Mouse (Mus musculus): ENCODE data around the gene Aurkb. TPM values are rescaled to one million over a fixed set of nuclear protein-coding genes. Genes with fewer than 3 reads are reported as not detected.
A peak's percentile ranks its signal among the peaks of the same experiment; 100 is the strongest.

Aurkb gene
- total and polyA plus RNA-seq, 3 experiments, result 120 to 170 (median 159) TPM

DNA sequence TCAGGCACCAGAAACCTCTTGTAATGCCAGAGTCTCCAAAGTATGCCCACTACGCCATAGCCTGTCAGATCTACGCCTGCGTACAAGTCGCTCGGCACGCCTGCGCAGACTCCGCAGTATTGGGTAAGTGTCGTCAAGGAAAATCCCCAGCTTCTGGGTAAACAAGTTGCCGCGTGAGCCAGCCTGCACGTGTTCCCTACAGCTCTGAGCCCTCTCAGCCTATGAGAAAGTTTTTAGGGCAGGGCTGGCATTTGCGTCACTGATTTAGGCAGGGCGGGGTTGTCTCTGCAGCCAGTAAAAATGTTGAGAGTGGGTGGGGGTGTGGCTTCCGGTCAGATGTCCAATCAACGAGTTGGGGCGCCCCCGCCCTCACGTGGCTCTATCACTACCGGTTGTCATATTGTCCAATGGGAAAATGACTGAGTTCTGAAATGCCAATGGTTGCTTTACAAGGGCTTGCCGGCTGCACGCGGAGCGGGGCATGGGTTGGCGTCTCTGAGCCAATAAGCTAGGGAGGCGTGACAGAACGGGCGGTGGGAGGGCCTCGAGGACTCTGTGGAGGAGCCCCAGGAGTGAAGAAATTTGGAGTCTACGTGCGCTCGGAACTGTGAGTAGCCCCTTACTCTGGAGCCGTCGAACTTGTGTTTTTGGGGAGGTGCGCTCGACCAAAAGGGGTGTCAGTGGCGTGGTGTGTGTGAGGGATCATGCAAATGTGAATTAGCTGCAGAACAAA lies 49.4 kb downstream of the Aurkb start, which contains the start of gene Per1:
Gene Per1 (plus strand): TSS at position 521 of the 733 bp plus-strand sequence.
- peaks cover 6 to 10% of the 10 kb centered on the region in 2 experiments for H3K36me3 ChIP-seq (ENCODE audit: control insufficient read depth in 1 of 2, insufficient read depth in 2 of 2, low read length in 2 of 2)
- H3K4me1 ChIP-seq (ENCODE audit: control insufficient read depth in 1 of 2, insufficient read depth in 2 of 2, low read length in 2 of 2), result peaks cover 15 to 18% of the 10 kb centered on the region in 2 experiments
- peak within 1 kb of the TSS; percentile 72 for H3K9ac ChIP-seq (ENCODE audit: control insufficient read depth, low read depth, low read length, poor library complexity, severe bottlenecking)
- peaks cover 12% of the 10 kb centered on the region for H3K79me2 ChIP-seq (ENCODE audit: control insufficient read depth, insufficient read depth, low read length, poor library complexity)
- peak within 1 kb of the TSS; percentile 88 for H3K27ac ChIP-seq (ENCODE audit: control insufficient read depth, low read depth, low read length)
- no peaks in the 10 kb centered on the region for H3K27me3 ChIP-seq (ENCODE audit: control insufficient read depth in 1 of 2, insufficient read depth in 2 of 2, low read length in 2 of 2)
- no peaks in the 10 kb centered on the region for H3K9me3 ChIP-seq (replicated peaks; ENCODE audit: insufficient read depth, low read length)
- peak; percentile 100 for DNase-seq (ENCODE audit: low read depth, low spot score)
- H3K4me3 ChIP-seq (ENCODE audit: control insufficient read depth in 1 of 2, insufficient read depth in 1 of 2, low read depth in 2 of 2, low read length in 2 of 2), result peak within 1 kb of the TSS; percentile 54 to 61
- peak; percentile 100 for TF ChIP-seq MAX (IDR thresholded peaks at IDR 0.05; ENCODE audit: low read length)
- TF ChIP-seq TBP (IDR thresholded peaks at IDR 0.05; ENCODE audit: low read depth, low read length), result no peak
- no peak for TF ChIP-seq EP300 (IDR thresholded peaks at IDR 0.05; ENCODE audit: low read depth in 1 of 2, low read length in 2 of 2)
- TF ChIP-seq SIN3A (IDR thresholded peaks at IDR 0.05; ENCODE audit: low read length), result peak; percentile 100
- no peak for TF ChIP-seq GABPA (IDR thresholded peaks at IDR 0.05; ENCODE audit: low read depth, low read length)
- no peak for TF ChIP-seq CTCF (IDR thresholded peaks at IDR 0.05 in 2 of 3, conservative IDR thresholded peaks at IDR 0.05 in 1 of 3; ENCODE audit: control insufficient read depth in 1 of 3, insufficient read depth in 1 of 3, low read depth in 2 of 3, low read length in 3 of 3, poor library complexity in 1 of 3, severe bottlenecking in 1 of 3)
- no peak for TF ChIP-seq MEF2A (IDR thresholded peaks at IDR 0.05; ENCODE audit: extremely low read depth, insufficient replicate concordance, low read depth, low read length, poor library complexity, severe bottlenecking)
- TF ChIP-seq GATA1 (IDR thresholded peaks at IDR 0.05; ENCODE audit: low read depth, low read length), result peak; percentile 46; the same call in 1 of the 2 replicates
- no peak for TF ChIP-seq MYB (IDR thresholded peaks at IDR 0.05; ENCODE audit: low read depth, low read length)
- peak; percentile 96 for TF ChIP-seq NRF1 (IDR thresholded peaks at IDR 0.05; ENCODE audit: insufficient read depth, low read depth, low read length, poor library complexity, severe bottlenecking)
- TF ChIP-seq ZMIZ1 (IDR thresholded peaks at IDR 0.05; ENCODE audit: low read depth, low read length), result no peak; the same call in 1 of the 2 replicates
- peak; percentile 98 for TF ChIP-seq BHLHE40 (IDR thresholded peaks at IDR 0.05; ENCODE audit: borderline replicate concordance, low read depth, low read length)
- TF ChIP-seq E2F4 (IDR thresholded peaks at IDR 0.05; ENCODE audit: borderline replicate concordance, low read depth, low read length), result no peak
- peak; percentile 92 for TF ChIP-seq ELF1 (IDR thresholded peaks at IDR 0.05; ENCODE audit: low read depth, low read length)
- TF ChIP-seq RAD21 (IDR thresholded peaks at IDR 0.05; ENCODE audit: low read depth, low read length), result no peak
- peak in 1 of 2 experiments; percentile 72; a peak in 2 of 4 replicates for TF ChIP-seq USF2 (IDR thresholded peaks at IDR 0.05; ENCODE audit: borderline replicate concordance in 1 of 2, insufficient read depth in 1 of 2, low read depth in 1 of 2, low read length in 2 of 2)
- peak; percentile 28; the same call in 1 of the 2 replicates for TF ChIP-seq TCF12 (IDR thresholded peaks at IDR 0.05; ENCODE audit: low read depth, low read length)
- peak; percentile 99 for TF ChIP-seq MYC (IDR thresholded peaks at IDR 0.05; ENCODE audit: low read depth, low read length)
- peak; percentile 100 for TF ChIP-seq MXI1 (IDR thresholded peaks at IDR 0.05; ENCODE audit: low read depth, low read length)
- TF ChIP-seq MAZ (IDR thresholded peaks at IDR 0.05; ENCODE audit: low read depth, low read length), result peak; percentile 89; the same call in 1 of the 2 replicates
- no peak for TF ChIP-seq ZC3H11A (IDR thresholded peaks at IDR 0.05; ENCODE audit: low read depth, low read length)
- peak; percentile 90 for TF ChIP-seq CHD2 (IDR thresholded peaks at IDR 0.05; ENCODE audit: low read length)
- TF ChIP-seq TAL1 (IDR thresholded peaks at IDR 0.05; ENCODE audit: low read length), result no peak
- TF ChIP-seq POLR2AphosphoS2 (IDR thresholded peaks at IDR 0.05; ENCODE audit: low read length), result peak; percentile 50; the same call in 1 of the 2 replicates
- peak; percentile 92 for TF ChIP-seq HCFC1 (IDR thresholded peaks at IDR 0.05; ENCODE audit: low read depth, low read length)
- no peak for TF ChIP-seq CHD1 (IDR thresholded peaks at IDR 0.05; ENCODE audit: low read depth, low read length)
- TF ChIP-seq JUND (IDR thresholded peaks at IDR 0.05; ENCODE audit: low read depth, low read length), result 0 out of 2 replicates have a peak, but pooled peaks have one; percentile 32
- TF ChIP-seq MAFK (IDR thresholded peaks at IDR 0.05; ENCODE audit: borderline replicate concordance, low read depth, low read length), result no peak
- TF ChIP-seq RCOR1 (IDR thresholded peaks at IDR 0.05; ENCODE audit: low read depth, low read length), result no peak
- peak; percentile 96 for TF ChIP-seq USF1 (IDR thresholded peaks at IDR 0.05; ENCODE audit: low read depth, low read length)
- TF ChIP-seq POLR2AphosphoS5 (IDR thresholded peaks at IDR 0.05; ENCODE audit: borderline replicate concordance, low read depth, low read length), result no peak
- TF ChIP-seq ETS1 (IDR thresholded peaks at IDR 0.05; ENCODE audit: low read depth, low read length), result peak; percentile 89
- TF ChIP-seq UBTF (IDR thresholded peaks at IDR 0.05; ENCODE audit: borderline replicate concordance, insufficient read depth, low read depth, low read length), result 0 out of 2 replicates have a peak, but pooled peaks have one; percentile 59
- TF ChIP-seq KAT2A (conservative IDR thresholded peaks at IDR 0.05; ENCODE audit: low read depth, low read length), result peak; percentile 68
- TF ChIP-seq ZNF384 (IDR thresholded peaks at IDR 0.05; ENCODE audit: low read depth, low read length), result no peak

All from MEL (cell line).